Mouse (Mus musculus) G1E (cell line): ENCODE measurements around the gene Pced1a. TPM values are rescaled to one million over a fixed set of nuclear protein-coding genes. Genes with fewer than 3 reads are reported as not detected.

Experiments used
- ATAC-seq: 2 replicates; pipeline ENCODE4 v1.8.0; 2016; ENCODE audit warnings: mild to moderate bottlenecking; ENCODE audit not compliant: insufficient number of reproducible peaks, poor library complexity, low FRiP score, severe bottlenecking; ENCODE audit errors: extremely low read depth
- DNase-seq: peaks from one replicate; pipeline ENCODE4 v3.0.0; 2012; ENCODE audit warnings: low spot score
- H3K27me3 ChIP-seq: 2 replicates; pipeline ENCODE4 v1.6.1; 2012; ENCODE audit warnings: mild to moderate bottlenecking, low read length, inconsistent platforms; ENCODE audit not compliant: insufficient read depth
- H3K36me3 ChIP-seq: replicated peaks from 2 replicates; pipeline ENCODE3; 2012; ENCODE audit warnings: mild to moderate bottlenecking, inconsistent platforms
- H3K4me1 ChIP-seq: 2 replicates; pipeline ENCODE4 v1.6.1; 2012; ENCODE audit warnings: low read depth, low read length, inconsistent platforms, mixed read lengths; ENCODE audit not compliant: insufficient read depth
- H3K4me3 ChIP-seq: 2 replicates; pipeline ENCODE4 v1.5.1; 2012; ENCODE audit warnings: low read depth, mild to moderate bottlenecking, inconsistent platforms, low read length, moderate library complexity, mixed read lengths
- H3K9me3 ChIP-seq: replicated peaks from 2 replicates; pipeline ENCODE4 v1.6.1; 2012; ENCODE audit warnings: inconsistent platforms
- CTCF ChIP-seq: IDR thresholded peaks from 2 replicates; pipeline ENCODE4 v1.5.1; 2012; ENCODE audit warnings: low read depth, low read length, inconsistent platforms, mixed read lengths
- GATA1 ChIP-seq: IDR thresholded peaks from 2 replicates; pipeline ENCODE4 v1.6.1; 2012; ENCODE audit warnings: borderline replicate concordance, low read length, inconsistent platforms, mixed read lengths
- GATA2 ChIP-seq: IDR thresholded peaks from 2 replicates; pipeline ENCODE4 v1.6.1; 2012; ENCODE audit warnings: low read depth, low read length, inconsistent platforms, borderline replicate concordance
- POLR2AphosphoS5 ChIP-seq: IDR thresholded peaks from 2 replicates; pipeline ENCODE4 v1.6.1; 2012; ENCODE audit warnings: low read depth, low read length, inconsistent platforms; ENCODE audit not compliant: insufficient replicate concordance
- TAL1 ChIP-seq: conservative IDR thresholded peaks from 2 replicates; pipeline ENCODE4 v1.6.1; 2012; ENCODE audit warnings: low read depth, low read length, inconsistent platforms, mixed read lengths
- polyA plus RNA-seq: library from polyadenylated mRNA; stranded (reverse); fragments of >175 nt; gene quantifications from 2 replicates; pipeline ENCODE4 v1.2.3, GENCODE M21; 2012
- total RNA-seq, 2 experiments: library from RNA; stranded (forward) in 1 of 2; stranded (reverse) in 1 of 2; fragments of 200-1000 nt in 1 of 2; fragments of >200 nt in 1 of 2; fragmentation: Nextera tagmentation in 1 of 2; gene quantifications; 2 replicates each; pipeline ENCODE4 v1.2.3; 2014 to 2017

The Pced1a gene
- total and polyA plus RNA-seq, 3 experiments = 13.9 to 19.7 (median 16.9) TPM

DNA sequence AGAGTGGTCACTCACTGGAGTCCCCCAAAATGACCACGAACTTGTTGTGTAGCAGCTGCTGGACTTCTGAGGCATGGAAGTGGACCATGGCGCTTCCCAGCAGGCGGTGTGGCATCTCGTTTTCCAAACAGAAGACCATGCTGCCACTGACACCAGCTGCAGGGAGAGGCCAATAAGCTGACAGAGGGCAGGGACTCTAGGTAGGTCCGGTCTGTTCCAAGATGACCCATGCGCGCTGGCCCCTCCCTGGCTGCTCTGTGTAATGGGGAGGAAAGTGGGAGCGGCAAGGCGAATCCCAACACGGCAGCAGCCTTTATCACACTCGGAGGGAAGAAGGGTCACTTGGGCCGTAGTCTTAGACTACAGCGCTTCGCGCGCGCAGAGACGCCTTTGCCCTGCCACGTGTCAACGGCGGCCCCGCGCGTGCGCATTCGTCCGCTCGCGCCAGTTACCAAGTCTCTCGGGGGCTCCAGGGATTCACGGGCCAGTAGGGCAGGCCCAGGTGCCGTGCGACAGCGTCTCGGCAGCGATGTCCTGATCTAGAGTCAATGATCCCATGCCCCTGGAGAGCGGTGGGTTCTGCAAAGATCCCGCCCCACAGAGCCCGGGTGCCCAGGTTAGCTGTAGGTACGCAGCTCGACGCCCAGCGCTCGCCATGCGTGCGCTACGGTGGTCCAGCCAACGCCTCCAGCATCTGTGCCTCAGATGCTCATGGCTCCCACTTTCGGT, 940 bp downstream of the Pced1a start:
- Histone ChIP-seq H3K4me1 (peaks cover 48% of the 10 kb centered on the region), H3K9me3 (no peaks in the 10 kb centered on the region), H3K36me3 (peaks cover 67% of the 10 kb centered on the region), H3K4me3 (peak overlapping the region; percentile 90), H3K27me3 (no peaks in the 10 kb centered on the region)
- DNase-seq = peak; percentile 76
- no peak for TF ChIP-seq POLR2AphosphoS5
- no peak for TF ChIP-seq TAL1
- no peak for TF ChIP-seq GATA2
- no peak for TF ChIP-seq GATA1
- TF ChIP-seq CTCF = no peak
- ATAC-seq = no peak

DNA sequence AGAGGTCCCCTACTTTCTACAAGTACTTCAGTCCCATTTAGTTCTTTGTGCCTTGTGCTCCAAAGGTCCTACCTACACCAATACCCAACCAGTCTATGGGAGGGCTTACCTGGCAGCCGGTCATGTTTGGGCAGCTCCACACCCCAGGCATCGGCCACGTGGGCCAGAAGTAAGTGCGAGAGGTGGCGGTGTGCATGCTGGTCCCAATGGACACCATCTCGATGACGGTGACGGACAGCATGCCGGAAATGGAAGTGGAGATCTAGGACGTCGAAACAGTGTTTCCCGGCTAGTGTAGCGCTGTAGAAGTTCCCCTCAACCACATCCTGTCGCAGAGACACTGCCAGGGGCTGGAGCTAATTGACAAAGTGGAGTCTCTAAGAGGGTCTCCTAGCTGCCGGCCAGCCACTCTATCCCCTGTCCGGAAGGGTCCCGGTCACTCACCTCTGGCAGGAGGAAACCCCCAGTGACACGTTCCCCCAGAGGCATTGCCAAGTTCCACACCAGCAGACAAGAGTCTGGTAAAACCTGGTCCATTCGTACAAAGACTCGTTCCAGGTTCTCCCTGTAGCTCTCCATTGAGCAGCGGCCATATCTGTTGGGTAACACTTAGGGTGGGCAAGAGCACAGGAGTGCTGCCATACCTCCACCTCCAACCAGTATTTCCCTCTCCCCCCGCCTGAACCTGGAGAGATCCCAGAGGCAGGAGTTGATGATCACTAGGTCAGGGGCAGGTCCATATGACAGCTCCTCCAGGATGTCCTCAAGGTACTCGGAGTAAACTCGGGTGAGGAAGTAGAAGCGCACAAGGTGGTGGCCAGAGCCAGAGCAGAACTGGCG, 2.5 kb downstream of the Pced1a start:
- H3K36me3 ChIP-seq = peaks cover 67% of the 10 kb centered on the region
- ATAC-seq (no peak), DNase-seq (no peak)
- no peaks in the 10 kb centered on the region for H3K27me3 ChIP-seq
- H3K4me1 ChIP-seq = peaks cover 40% of the 10 kb centered on the region
- H3K9me3 ChIP-seq = no peaks in the 10 kb centered on the region
- TF ChIP-seq GATA2 (no peak), GATA1 (no peak), POLR2AphosphoS5 (no peak), CTCF (no peak), TAL1 (no peak)
- H3K4me3 ChIP-seq = no peak overlapping the region; the same call in 1 of the 2 replicates

- H3K27me3 ChIP-seq = peaks cover 5% of the 10 kb centered on the region
- H3K4me1 ChIP-seq = peaks cover 9% of the 10 kb centered on the region
- H3K4me3 ChIP-seq = no peak overlapping the region
- TF ChIP-seq TAL1 = no peak
- TF ChIP-seq CTCF = no peak
- TF ChIP-seq POLR2AphosphoS5 = no peak
- no peak for TF ChIP-seq GATA2
- TF ChIP-seq GATA1 = no peak
- ATAC-seq (no peak), DNase-seq (no peak)
- H3K9me3 ChIP-seq = no peaks in the 10 kb centered on the region
- H3K36me3 ChIP-seq = peaks cover 22% of the 10 kb centered on the region
Observed at GRCm38 (mm10) chr2:130414094-130414856, 10.2 kb downstream of the Pced1a start.

- Histone ChIP-seq H3K4me1 (peaks cover 9% of the 10 kb centered on the region), H3K36me3 (peaks cover 10% of the 10 kb centered on the region), H3K4me3 (no peak overlapping the region), H3K9me3 (no peaks in the 10 kb centered on the region), H3K27me3 (peaks cover 9% of the 10 kb centered on the region)
- ATAC-seq (no peak), DNase-seq (no peak)
- TF ChIP-seq TAL1 = no peak
- no peak for TF ChIP-seq GATA1
- no peak for TF ChIP-seq GATA2
- TF ChIP-seq POLR2AphosphoS5 = no peak
- TF ChIP-seq CTCF = no peak
Observed at GRCm38 (mm10) chr2:130412775-130413174, 11.7 kb downstream of the Pced1a start.

DNA sequence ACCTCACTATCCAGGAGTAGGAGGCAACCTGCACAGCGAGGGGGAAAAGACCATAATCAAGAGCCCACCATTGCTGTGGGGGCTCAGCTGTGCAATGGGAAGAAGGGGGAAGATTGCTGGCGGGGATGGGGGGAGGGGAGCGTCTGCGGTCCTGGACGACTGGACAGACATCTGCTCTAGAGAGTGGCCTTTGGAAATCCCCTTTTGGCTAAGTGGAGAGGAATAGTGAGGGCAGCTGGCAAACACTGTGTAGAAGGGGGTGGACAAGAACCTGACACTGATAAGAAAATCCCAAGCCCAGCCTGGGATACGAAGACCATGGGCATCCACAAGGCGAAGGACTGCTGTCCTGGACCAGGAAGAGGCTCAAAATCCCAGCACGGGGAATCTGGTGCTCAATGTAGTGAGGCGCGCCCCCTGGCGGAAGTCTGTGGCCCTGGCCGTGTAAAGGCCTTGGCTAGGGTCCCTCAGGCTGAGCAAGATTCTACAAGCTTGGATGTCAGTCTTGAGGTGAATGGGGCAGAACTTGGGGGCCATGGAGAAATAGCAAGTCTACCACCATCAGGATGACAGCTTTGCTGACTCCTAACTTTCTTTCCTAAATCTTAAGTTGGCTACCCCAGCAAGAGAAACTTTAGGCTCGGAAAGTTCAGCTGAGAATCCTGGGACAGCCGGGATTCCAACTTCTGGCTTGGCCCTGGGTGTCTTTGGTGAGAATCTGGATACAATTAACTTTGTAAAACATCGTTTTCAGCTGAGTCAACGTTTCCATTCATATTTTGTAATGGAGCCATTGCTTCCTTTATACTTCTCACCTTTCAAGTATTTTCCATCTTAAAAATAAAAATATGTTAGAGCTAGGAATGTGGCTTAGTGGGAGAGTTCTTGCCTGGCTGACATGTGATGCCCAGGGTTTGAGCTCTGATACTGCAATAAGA, 12.7 kb downstream of the Pced1a start:
- H3K36me3 ChIP-seq = peaks cover 6% of the 10 kb centered on the region
- H3K9me3 ChIP-seq = no peaks in the 10 kb centered on the region
- DNase-seq (peak; percentile 65), ATAC-seq (no peak)
- no peak overlapping the region for H3K4me3 ChIP-seq
- peaks cover 9% of the 10 kb centered on the region for H3K4me1 ChIP-seq
- TF ChIP-seq TAL1 (no peak), CTCF (peak; percentile 93), POLR2AphosphoS5 (no peak), GATA2 (no peak), GATA1 (no peak)
- peaks cover 14% of the 10 kb centered on the region for H3K27me3 ChIP-seq
